Mouse (Mus musculus): ENCODE measurements around the gene Atp6v1f. TPM values are rescaled to one million over a fixed set of nuclear protein-coding genes. Genes with fewer than 3 reads are reported as not detected.

Atp6v1f gene
- total and polyA plus RNA-seq, 2 experiments from 2014 or later = 279 to 362 TPM

DNA sequence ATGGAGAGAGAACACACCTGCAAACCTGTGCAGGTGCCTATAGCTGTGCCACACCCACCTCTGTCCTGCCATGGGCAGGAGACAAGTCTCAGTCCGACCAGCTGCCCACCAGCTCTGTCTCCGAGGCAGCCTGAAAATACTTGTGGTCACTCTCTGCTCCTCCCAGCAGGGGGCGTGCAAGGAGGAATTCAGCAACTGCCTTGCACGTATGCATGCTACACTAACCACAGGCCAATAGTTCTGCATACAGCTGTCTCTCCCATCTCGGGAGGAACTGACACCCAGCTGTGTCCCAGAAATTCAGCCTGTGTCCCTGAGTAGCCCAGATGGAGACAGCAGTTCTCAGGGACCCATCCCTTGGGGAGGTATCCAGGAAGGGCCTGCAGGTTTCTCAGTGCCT, 49.6 kb downstream of the Atp6v1f start:
- ATAC-seq (no peak), DNase-seq (no peak)
- no peaks in the 10 kb centered on the region for H3K36me3 ChIP-seq (ENCODE audit: insufficient read depth)
- H3K4me1 ChIP-seq (ENCODE audit: insufficient read depth) = no peaks in the 10 kb centered on the region
- no peak overlapping the region for H3K9ac ChIP-seq
- no peak overlapping the region for H3K4me2 ChIP-seq (ENCODE audit: low read depth)
- peak; percentile 61 for TF ChIP-seq CTCF (IDR thresholded peaks at IDR 0.05; ENCODE audit: low read depth)
- WGBS = 2% methylated on average over 5 of the region's 5 CpGs
- H3K27ac ChIP-seq (ENCODE audit: low read depth, low read length) = no peak overlapping the region
- no peak overlapping the region for H3K4me3 ChIP-seq (ENCODE audit: low read depth, low read length)
- no peaks in the 10 kb centered on the region for H3K9me3 ChIP-seq (ENCODE audit: low read length)
- no peaks in the 10 kb centered on the region for H3K27me3 ChIP-seq (ENCODE audit: insufficient read depth, low read length)

Other genes starting within 250 kb of the Atp6v1f start
- gene Hilpda, start 195.2 kb upstream of the Atp6v1f start, total RNA-seq (2014; rRNA removed) = 16.8 and 26.4 TPM in 2 replicates
- 37.4 and 41.2 TPM in 2 replicates for gene Hilpda, start 195.2 kb upstream of the Atp6v1f start, polyA plus RNA-seq (2015; fragmentation: Nextera tagmentation; extraction: Ambion mirVana)
- 0.62 TPM in 1 of 2 replicates, not detected in the other for gene Fam71f2, start 188.1 kb upstream of the Atp6v1f start, total RNA-seq (2014; rRNA removed)
- gene Fam71f2, start 188.1 kb upstream of the Atp6v1f start, polyA plus RNA-seq (2015; fragmentation: Nextera tagmentation; extraction: Ambion mirVana) = 0.64 and 0.79 TPM in 2 replicates
- gene Fam71f1, start 148.6 kb upstream of the Atp6v1f start, total RNA-seq (2014; rRNA removed) = not detected in 2 replicates
- gene Fam71f1, start 148.6 kb upstream of the Atp6v1f start, polyA plus RNA-seq (2015; fragmentation: Nextera tagmentation; extraction: Ambion mirVana) = not detected in 2 replicates
- 132 and 159 TPM in 2 replicates for gene Calu, start 119.6 kb upstream of the Atp6v1f start, total RNA-seq (2014; rRNA removed)
- 122 and 134 TPM in 2 replicates for gene Calu, start 119.6 kb upstream of the Atp6v1f start, polyA plus RNA-seq (2015; fragmentation: Nextera tagmentation; extraction: Ambion mirVana)
- 7.0 TPM in 1 of 2 replicates, not detected in the other for gene Opn1sw, start 79.2 kb upstream of the Atp6v1f start, total RNA-seq (2014; rRNA removed)
- gene Opn1sw, start 79.2 kb upstream of the Atp6v1f start, polyA plus RNA-seq (2015; fragmentation: Nextera tagmentation; extraction: Ambion mirVana) = 0.45 and 0.74 TPM in 2 replicates
- 46.6 and 56.9 TPM in 2 replicates for gene Ccdc136, start 71.4 kb upstream of the Atp6v1f start, total RNA-seq (2014; rRNA removed)
- 34.4 and 43.0 TPM in 2 replicates for gene Ccdc136, start 71.4 kb upstream of the Atp6v1f start, polyA plus RNA-seq (2015; fragmentation: Nextera tagmentation; extraction: Ambion mirVana)
- gene Flnc, start 34.5 kb upstream of the Atp6v1f start, total RNA-seq (2014; rRNA removed) = 4.3 and 7.9 TPM in 2 replicates
- gene Flnc, start 34.5 kb upstream of the Atp6v1f start, polyA plus RNA-seq (2015; fragmentation: Nextera tagmentation; extraction: Ambion mirVana) = 0.70 and 0.90 TPM in 2 replicates
- gene Atp6v1fnb, start 3.7 kb downstream of the Atp6v1f start, total RNA-seq (2014; rRNA removed) = 0.31 and 1.7 TPM in 2 replicates
- 0.42 TPM in 1 of 2 replicates, not detected in the other for gene Atp6v1fnb, start 3.7 kb downstream of the Atp6v1f start, polyA plus RNA-seq (2015; fragmentation: Nextera tagmentation; extraction: Ambion mirVana)
- gene Kcp, start 40.2 kb downstream of the Atp6v1f start, total RNA-seq (2014; rRNA removed) = 9.8 and 31.2 TPM in 2 replicates
- 5.2 and 6.7 TPM in 2 replicates for gene Kcp, start 40.2 kb downstream of the Atp6v1f start, polyA plus RNA-seq (2015; fragmentation: Nextera tagmentation; extraction: Ambion mirVana)
- 3.2 and 3.9 TPM in 2 replicates for gene Irf5, start 58.9 kb downstream of the Atp6v1f start, total RNA-seq (2014; rRNA removed)
- 1.5 and 1.9 TPM in 2 replicates for gene Irf5, start 58.9 kb downstream of the Atp6v1f start, polyA plus RNA-seq (2015; fragmentation: Nextera tagmentation; extraction: Ambion mirVana)
- gene Tnpo3, start 142.2 kb downstream of the Atp6v1f start, total RNA-seq (2014; rRNA removed) = 103 and 105 TPM in 2 replicates
- gene Tnpo3, start 142.2 kb downstream of the Atp6v1f start, polyA plus RNA-seq (2015; fragmentation: Nextera tagmentation; extraction: Ambion mirVana) = 56.0 and 69.4 TPM in 2 replicates
- gene Tspan33, start 226.5 kb downstream of the Atp6v1f start, total RNA-seq (2014; rRNA removed) = 7.6 and 12.5 TPM in 2 replicates
- 6.8 and 9.4 TPM in 2 replicates for gene Tspan33, start 226.5 kb downstream of the Atp6v1f start, polyA plus RNA-seq (2015; fragmentation: Nextera tagmentation; extraction: Ambion mirVana)

Measured in forebrain, postnatal 0 days (tissue).